In genomic region chr14:38637070-38637469, GRCm38 (mm10) we compare ENCODE assay signal across 33 mouse cellular contexts.
"Had no signal": no experiment of that assay in that cellular context is flagged by ENCODE, and none has a peak within 500 bp of the region (broad histone marks: within the 10 kb centered on the region; RNA-seq: fewer than 3 reads in every experiment).

No protein-coding gene starts in this region.

- DNase-seq: heart, postnatal 10 days; heart, postnatal 14 days; heart, postnatal 36 days; heart, postnatal 4 days; kidney, adult 11 months; kidney, adult 18-20 months; kidney, adult 2 months; kidney, adult 8-10 months; kidney, adult 9 months; kidney, postnatal 10 days; kidney, postnatal 14 days; kidney, postnatal 25 days; kidney, postnatal 36 days; kidney, postnatal 4 days; layer of hippocampus, adult 9-11 months; layer of hippocampus, postnatal 36 days had no signal

- H3K4me1 ChIP-seq: heart, embryonic 13.5 days; heart, embryonic 15.5 days; hindbrain, embryonic 10.5 days; hindbrain, embryonic 12.5 days; hindbrain, embryonic 13.5 days; hindbrain, embryonic 15.5 days; intestine, embryonic 15.5 days; kidney, embryonic 15.5 days had no signal

- ATAC-seq: hindbrain, embryonic 16.5 days; hindbrain, postnatal 0 days; inflammation-experienced regulatory T-cells, adult 6 months; intestine, embryonic 15.5 days; intestine, embryonic 16.5 days; intestine, postnatal 0 days had no signal

- H3K36me3 ChIP-seq: heart, embryonic 13.5 days; heart, embryonic 15.5 days; hindbrain, embryonic 10.5 days; hindbrain, embryonic 12.5 days; hindbrain, embryonic 13.5 days; hindbrain, embryonic 15.5 days; intestine, embryonic 15.5 days; kidney, embryonic 15.5 days had no signal

- H3K9me3 ChIP-seq: heart, embryonic 13.5 days; heart, embryonic 15.5 days; hindbrain, embryonic 10.5 days; hindbrain, embryonic 12.5 days; hindbrain, embryonic 13.5 days; hindbrain, embryonic 15.5 days; intestine, embryonic 15.5 days; kidney, embryonic 15.5 days had no signal

- H3K4me2 ChIP-seq: heart, embryonic 13.5 days; heart, embryonic 15.5 days; hindbrain, embryonic 12.5 days; hindbrain, embryonic 13.5 days; hindbrain, embryonic 14.5 days; hindbrain, embryonic 15.5 days; intestine, embryonic 15.5 days; kidney, embryonic 15.5 days had no signal

- H3K27me3 ChIP-seq: heart, embryonic 13.5 days; heart, embryonic 15.5 days; hindbrain, embryonic 12.5 days; hindbrain, embryonic 13.5 days; hindbrain, embryonic 15.5 days; intestine, embryonic 15.5 days; kidney, embryonic 15.5 days had no signal

- H3K4me3 ChIP-seq: heart, embryonic 13.5 days; heart, embryonic 15.5 days; hindbrain, embryonic 10.5 days; hindbrain, embryonic 12.5 days; hindbrain, embryonic 13.5 days; hindbrain, embryonic 15.5 days; intestine, embryonic 15.5 days; kidney, embryonic 15.5 days; layer of hippocampus, adult 2 months; left cerebral cortex, adult 2 months had no signal

- H3K27ac ChIP-seq: heart, embryonic 13.5 days; heart, embryonic 15.5 days; hindbrain, embryonic 10.5 days; hindbrain, embryonic 12.5 days; hindbrain, embryonic 13.5 days; hindbrain, embryonic 14.5 days; hindbrain, embryonic 15.5 days; hindbrain, postnatal 0 days; intestine, embryonic 15.5 days; kidney, embryonic 15.5 days; kidney, postnatal 0 days; layer of hippocampus, adult 2 months; left cerebral cortex, adult 2 months had no signal

- H3K9ac ChIP-seq: heart, embryonic 13.5 days; heart, embryonic 15.5 days; hindbrain, embryonic 12.5 days; hindbrain, embryonic 13.5 days; hindbrain, embryonic 14.5 days; hindbrain, embryonic 15.5 days; intestine, embryonic 15.5 days; kidney, embryonic 15.5 days had no signal
